Mouse (Mus musculus) testis, adult 2 months (tissue): ENCODE results near the gene Ppp1r12b.

ENCODE experiments used
- CTCF ChIP-seq: fragments of 200-500 bp; IDR thresholded peaks from 2 replicates; pipeline ENCODE4 v1.5.1; 2012; ENCODE audit warnings: low read depth, mild to moderate bottlenecking, inconsistent platforms, low read length, moderate library complexity; ENCODE audit not compliant: control insufficient read depth, insufficient read depth, insufficient replicate concordance
- POLR2A ChIP-seq: fragments of 200-500 bp; IDR thresholded peaks from 2 replicates; pipeline ENCODE4 v1.6.1; 2012; ENCODE audit warnings: low read depth, mild to moderate bottlenecking, inconsistent platforms, low read length, moderate library complexity; ENCODE audit not compliant: control insufficient read depth

- TF ChIP-seq CTCF: no peak
- TF ChIP-seq POLR2A: no peak
Measured at GRCm38 (mm10) chr1:134766448-134766847, 189.3 kb downstream of the Ppp1r12b start.
